Mouse (Mus musculus): Measurements from ENCODE around the gene Sphkap. TPM values are rescaled to one million over a fixed set of nuclear protein-coding genes. Genes with fewer than 3 reads are reported as not detected.

Sphkap gene
- polyA plus RNA-seq, 1 experiment from 2014 or later, result 24.0 TPM

- H3K4me3 ChIP-seq (ENCODE audit: low read depth, low read length), result no peak overlapping the region
- no peak overlapping the region for H3K27ac ChIP-seq (ENCODE audit: low read depth, low read length)
- H3K4me1 ChIP-seq (ENCODE audit: control insufficient read depth, insufficient read depth, low read length), result no peaks in the 10 kb centered on the region
- H3K4me2 ChIP-seq, result no peak overlapping the region
- no peaks in the 10 kb centered on the region for H3K27me3 ChIP-seq (ENCODE audit: control insufficient read depth, insufficient read depth, low read length)
- H3K9ac ChIP-seq (ENCODE audit: low read depth, low read length), result no peak overlapping the region
- WGBS (ENCODE audit: insufficient replicate concordance), result 87% methylated on average over 1 of the region's 1 CpGs
- no peak for ATAC-seq (replicated peaks; ENCODE audit: insufficient number of reproducible peaks, low FRiP score, low TSS enrichment)
- H3K36me3 ChIP-seq (ENCODE audit: control insufficient read depth, insufficient read depth, low read length), result no peaks in the 10 kb centered on the region
- no peaks in the 10 kb centered on the region for H3K9me3 ChIP-seq (replicated peaks; ENCODE audit: control insufficient read depth, low read length)
Observed at GRCm38 (mm10) chr1:83251746-83252145, 156.3 kb downstream of the Sphkap start.

GRCm38 (mm10) chr1:83248235-83248746 lies 159.7 kb downstream of the Sphkap start:
- 89% methylated on average over 1 of the region's 1 CpGs for WGBS (ENCODE audit: insufficient replicate concordance)
- Histone ChIP-seq H3K27me3 (ENCODE audit: control insufficient read depth, insufficient read depth, low read length) (no peaks in the 10 kb centered on the region), H3K4me3 (ENCODE audit: low read depth, low read length) (no peak overlapping the region), H3K27ac (ENCODE audit: low read depth, low read length) (no peak overlapping the region), H3K9ac (ENCODE audit: low read depth, low read length) (no peak overlapping the region), H3K36me3 (ENCODE audit: control insufficient read depth, insufficient read depth, low read length) (no peaks in the 10 kb centered on the region), H3K4me2 (no peak overlapping the region), H3K9me3 (replicated peaks; ENCODE audit: control insufficient read depth, low read length) (no peaks in the 10 kb centered on the region), H3K4me1 (ENCODE audit: control insufficient read depth, insufficient read depth, low read length) (no peaks in the 10 kb centered on the region)
- no peak for ATAC-seq (replicated peaks; ENCODE audit: insufficient number of reproducible peaks, low FRiP score, low TSS enrichment)

- H3K4me3 ChIP-seq (ENCODE audit: low read depth, low read length), result no peak overlapping the region
- no peak overlapping the region for H3K27ac ChIP-seq (ENCODE audit: low read depth, low read length)
- H3K4me2 ChIP-seq, result no peak overlapping the region
- no peaks in the 10 kb centered on the region for H3K36me3 ChIP-seq (ENCODE audit: control insufficient read depth, insufficient read depth, low read length)
- no peak overlapping the region for H3K9ac ChIP-seq (ENCODE audit: low read depth, low read length)
- no peaks in the 10 kb centered on the region for H3K9me3 ChIP-seq (replicated peaks; ENCODE audit: control insufficient read depth, low read length)
- H3K4me1 ChIP-seq (ENCODE audit: control insufficient read depth, insufficient read depth, low read length), result no peaks in the 10 kb centered on the region
- WGBS (ENCODE audit: insufficient replicate concordance), result 65% methylated on average over 3 of the region's 3 CpGs
- no peaks in the 10 kb centered on the region for H3K27me3 ChIP-seq (ENCODE audit: control insufficient read depth, insufficient read depth, low read length)
- ATAC-seq (replicated peaks; ENCODE audit: insufficient number of reproducible peaks, low FRiP score, low TSS enrichment), result no peak
Observed at GRCm38 (mm10) chr1:83227946-83228345, 180.1 kb downstream of the Sphkap start.

GRCm38 (mm10) chr1:83224423-83224960 lies 183.5 kb downstream of the Sphkap start:
- Histone ChIP-seq H3K9ac (ENCODE audit: low read depth, low read length) (no peak overlapping the region), H3K4me3 (ENCODE audit: low read depth, low read length) (no peak overlapping the region), H3K4me1 (ENCODE audit: control insufficient read depth, insufficient read depth, low read length) (no peaks in the 10 kb centered on the region), H3K9me3 (replicated peaks; ENCODE audit: control insufficient read depth, low read length) (no peaks in the 10 kb centered on the region), H3K27ac (ENCODE audit: low read depth, low read length) (no peak overlapping the region), H3K27me3 (ENCODE audit: control insufficient read depth, insufficient read depth, low read length) (no peaks in the 10 kb centered on the region), H3K4me2 (no peak overlapping the region), H3K36me3 (ENCODE audit: control insufficient read depth, insufficient read depth, low read length) (no peaks in the 10 kb centered on the region)
- ATAC-seq (replicated peaks; ENCODE audit: insufficient number of reproducible peaks, low FRiP score, low TSS enrichment), result no peak

- H3K36me3 ChIP-seq (ENCODE audit: control insufficient read depth, insufficient read depth, low read length), result no peaks in the 10 kb centered on the region
- no peak overlapping the region for H3K9ac ChIP-seq (ENCODE audit: low read depth, low read length)
- no peaks in the 10 kb centered on the region for H3K9me3 ChIP-seq (replicated peaks; ENCODE audit: control insufficient read depth, low read length)
- WGBS (ENCODE audit: insufficient replicate concordance), result 59% methylated on average over 1 of the region's 1 CpGs
- no peak overlapping the region for H3K4me2 ChIP-seq
- H3K4me3 ChIP-seq (ENCODE audit: low read depth, low read length), result no peak overlapping the region
- ATAC-seq (replicated peaks; ENCODE audit: insufficient number of reproducible peaks, low FRiP score, low TSS enrichment), result no peak
- no peaks in the 10 kb centered on the region for H3K27me3 ChIP-seq (ENCODE audit: control insufficient read depth, insufficient read depth, low read length)
- no peak overlapping the region for H3K27ac ChIP-seq (ENCODE audit: low read depth, low read length)
- H3K4me1 ChIP-seq (ENCODE audit: control insufficient read depth, insufficient read depth, low read length), result no peaks in the 10 kb centered on the region
Observed at GRCm38 (mm10) chr1:83223072-83223471, 184.9 kb downstream of the Sphkap start.

- H3K4me3 ChIP-seq (ENCODE audit: low read depth, low read length), result no peak overlapping the region
- no peak for ATAC-seq (replicated peaks; ENCODE audit: insufficient number of reproducible peaks, low FRiP score, low TSS enrichment)
- WGBS (ENCODE audit: insufficient replicate concordance), result 28% methylated on average over 1 of the region's 1 CpGs
Observed at GRCm38 (mm10) chr1:83218260-83218659, 189.7 kb downstream of the Sphkap start.

GRCm38 (mm10) chr1:83209981-83210380 lies 198.0 kb downstream of the Sphkap start:
- Histone ChIP-seq H3K4me3 (ENCODE audit: low read depth, low read length) (no peak overlapping the region), H3K9ac (ENCODE audit: low read depth, low read length) (no peak overlapping the region), H3K27me3 (ENCODE audit: control insufficient read depth, insufficient read depth, low read length) (no peaks in the 10 kb centered on the region), H3K4me1 (ENCODE audit: control insufficient read depth, insufficient read depth, low read length) (no peaks in the 10 kb centered on the region), H3K9me3 (replicated peaks; ENCODE audit: control insufficient read depth, low read length) (no peaks in the 10 kb centered on the region), H3K36me3 (ENCODE audit: control insufficient read depth, insufficient read depth, low read length) (no peaks in the 10 kb centered on the region), H3K4me2 (no peak overlapping the region), H3K27ac (ENCODE audit: low read depth, low read length) (no peak overlapping the region)
- WGBS (ENCODE audit: insufficient replicate concordance), result 64% methylated on average over 1 of the region's 1 CpGs
- no peak for ATAC-seq (replicated peaks; ENCODE audit: insufficient number of reproducible peaks, low FRiP score, low TSS enrichment)

More at GRCm38 (mm10) chr1:83218260-83218659, 189.7 kb downstream of the Sphkap start:
- Histone ChIP-seq H3K36me3 (ENCODE audit: control insufficient read depth, insufficient read depth, low read length) (no peaks in the 10 kb centered on the region), H3K4me2 (no peak overlapping the region), H3K27ac (ENCODE audit: low read depth, low read length) (no peak overlapping the region), H3K9me3 (replicated peaks; ENCODE audit: control insufficient read depth, low read length) (no peaks in the 10 kb centered on the region), H3K27me3 (ENCODE audit: control insufficient read depth, insufficient read depth, low read length) (no peaks in the 10 kb centered on the region), H3K4me1 (ENCODE audit: control insufficient read depth, insufficient read depth, low read length) (no peaks in the 10 kb centered on the region), H3K9ac (ENCODE audit: low read depth, low read length) (no peak overlapping the region)

Other genes with a start within 250 kb of the Sphkap start
- 0.25 TPM in 1 of 2 replicates, not detected in the other for gene Daw1, start 248.4 kb downstream of the Sphkap start, polyA plus RNA-seq (2014; fragmentation: Nextera tagmentation; extraction: Ambion mirVana)